Mouse (Mus musculus) forebrain, embryonic 12.5 days (tissue): ENCODE data around the gene Thy1. TPM values are rescaled to one million over a fixed set of nuclear protein-coding genes. Genes with fewer than 3 reads are reported as not detected.

Experiments
- ATAC-seq: fragments of 200-750 bp; cut with Nextera tagmentation; 2 replicates; pipeline ENCODE4 v1.8.0; 2017; ENCODE audit warnings: moderate TSS enrichment; ENCODE audit not compliant: low FRiP score
- H3K27ac ChIP-seq: fragments of 300-500 bp; sonication (generic); 2 replicates; pipeline ENCODE4 v1.5.1; 2016; ENCODE audit warnings: mild to moderate bottlenecking
- H3K27me3 ChIP-seq: fragments of 300-500 bp; sonication (generic); 2 replicates; pipeline ENCODE4 v1.6.1; 2016; ENCODE audit warnings: mild to moderate bottlenecking
- H3K36me3 ChIP-seq: fragments of 300-500 bp; sonication (generic); replicated peaks from 2 replicates; pipeline ENCODE4 v1.6.1; 2016; ENCODE audit warnings: mild to moderate bottlenecking
- H3K4me1 ChIP-seq: fragments of 300-500 bp; sonication (generic); 2 replicates; pipeline ENCODE4 v1.6.1; 2016
- H3K4me2 ChIP-seq: fragments of 300-500 bp; sonication (generic); 2 replicates; pipeline ENCODE4 v1.6.1; 2016; ENCODE audit warnings: mild to moderate bottlenecking, moderate library complexity
- H3K4me3 ChIP-seq: fragments of 300-500 bp; sonication (generic); replicated peaks from 2 replicates; pipeline ENCODE4 v1.5.1; 2016; ENCODE audit warnings: mild to moderate bottlenecking
- H3K9ac ChIP-seq: fragments of 300-500 bp; sonication (generic); 2 replicates; pipeline ENCODE4 v1.6.1; 2016; ENCODE audit warnings: mild to moderate bottlenecking
- H3K9me3 ChIP-seq: fragments of 300-500 bp; sonication (generic); 2 replicates; pipeline ENCODE4 v1.6.1; 2016
- WGBS: fragments of 180-500 bp; shearing (Covaris S2); methylation state at CpG from one replicate; pipeline ENCODE4 v1.1.7; 2016; 5-methylcytosine and 5-hydroxymethylcytosine counted together
- polyA plus RNA-seq: library from polyadenylated mRNA; unstranded; fragments of >200 nt; fragmentation: Nextera tagmentation; extraction: Ambion mirVana; gene quantifications from 2 replicates; pipeline ENCODE4 v1.2.1, GENCODE M21; 2016

Thy1 gene
- polyA plus RNA-seq, 1 experiment from 2014 or later = not detected

- Histone ChIP-seq H3K9me3 (no peaks in the 10 kb centered on the region), H3K9ac (no peak overlapping the region), H3K27ac (no peak overlapping the region), H3K4me1 (no peaks in the 10 kb centered on the region), H3K36me3 (no peaks in the 10 kb centered on the region), H3K4me3 (no peak overlapping the region), H3K4me2 (no peak overlapping the region), H3K27me3 (peaks cover 27% of the 10 kb centered on the region)
- WGBS = 87% methylated on average over 8 of the region's 8 CpGs
- ATAC-seq = no peak
Measured at GRCm38 (mm10) chr9:44049381-44050165, 6.4 kb downstream of the Thy1 start.

- H3K27ac ChIP-seq = no peak overlapping the region
- WGBS = 59% methylated on average over 3 of the region's 3 CpGs
- no peak overlapping the region for H3K9ac ChIP-seq
- no peaks in the 10 kb centered on the region for H3K4me1 ChIP-seq
- H3K9me3 ChIP-seq = 0 out of 2 replicates have a peak, but pooled peaks cover 3% of the 10 kb centered on the region
- no peak for ATAC-seq
- no peaks in the 10 kb centered on the region for H3K27me3 ChIP-seq
- no peak overlapping the region for H3K4me2 ChIP-seq
- no peak overlapping the region for H3K4me3 ChIP-seq
- no peaks in the 10 kb centered on the region for H3K36me3 ChIP-seq
Measured at GRCm38 (mm10) chr9:44052855-44053254, 9.7 kb downstream of the Thy1 start.

- no peaks in the 10 kb centered on the region for H3K36me3 ChIP-seq
- H3K4me3 ChIP-seq = no peak overlapping the region
- 68% methylated on average over 1 of the region's 1 CpGs for WGBS
- H3K4me1 ChIP-seq = no peaks in the 10 kb centered on the region
- H3K27ac ChIP-seq = no peak overlapping the region
- no peak for ATAC-seq
- 0 out of 2 replicates have a peak, but pooled peaks cover 9% of the 10 kb centered on the region for H3K27me3 ChIP-seq
- no peak overlapping the region for H3K4me2 ChIP-seq
- 0 out of 2 replicates have a peak, but pooled peaks cover 3% of the 10 kb centered on the region for H3K9me3 ChIP-seq
- H3K9ac ChIP-seq = no peak overlapping the region
Measured at GRCm38 (mm10) chr9:44053936-44054335, 10.8 kb downstream of the Thy1 start.

- 89% methylated on average over 6 of the region's 6 CpGs for WGBS
- 0 out of 2 replicates have a peak, but pooled peaks cover 3% of the 10 kb centered on the region for H3K9me3 ChIP-seq
- 0 out of 2 replicates have a peak, but pooled peaks cover 16% of the 10 kb centered on the region for H3K27me3 ChIP-seq
- H3K4me3 ChIP-seq = no peak overlapping the region
- ATAC-seq = no peak
- no peaks in the 10 kb centered on the region for H3K36me3 ChIP-seq
- H3K27ac ChIP-seq = no peak overlapping the region
- no peaks in the 10 kb centered on the region for H3K4me1 ChIP-seq
- no peak overlapping the region for H3K9ac ChIP-seq
- no peak overlapping the region for H3K4me2 ChIP-seq
Measured at GRCm38 (mm10) chr9:44058606-44059005, 15.4 kb downstream of the Thy1 start.

- no peak for ATAC-seq
- H3K27ac ChIP-seq = no peak overlapping the region
- H3K4me1 ChIP-seq = peaks cover 14% of the 10 kb centered on the region
- no peak overlapping the region for H3K4me3 ChIP-seq
- WGBS = 42% methylated on average over 1 of the region's 1 CpGs
- no peak overlapping the region for H3K4me2 ChIP-seq
- no peak overlapping the region for H3K9ac ChIP-seq
- peaks cover 6% of the 10 kb centered on the region for H3K27me3 ChIP-seq
- no peaks in the 10 kb centered on the region for H3K36me3 ChIP-seq
- no peaks in the 10 kb centered on the region for H3K9me3 ChIP-seq
Measured at GRCm38 (mm10) chr9:44065177-44065576, 22.0 kb downstream of the Thy1 start.

GRCm38 (mm10) chr9:44066785-44067225, 23.6 kb downstream of the Thy1 start, which contains the start of gene Usp2:
Gene Usp2 (plus strand): TSS chr9:44067021.
- Histone ChIP-seq H3K27me3 (peaks cover 7% of the 10 kb centered on the region), H3K4me1 (peaks cover 30% of the 10 kb centered on the region), H3K4me3 (peak within 1 kb of the TSS; percentile 48), H3K9me3 (no peaks in the 10 kb centered on the region), H3K4me2 (peak within 1 kb of the TSS; percentile 87), H3K27ac (no peak within 1 kb of the TSS), H3K36me3 (no peaks in the 10 kb centered on the region), H3K9ac (peak within 1 kb of the TSS; percentile 45; the same call in 1 of the 2 replicates)
- ATAC-seq = peak; percentile 98
- WGBS = under 1% methylated on average over 38 of the region's 38 CpGs

- peaks cover 7% of the 10 kb centered on the region for H3K27me3 ChIP-seq
- no peak; the same call in 1 of the 2 replicates for ATAC-seq
- WGBS = 8% methylated on average over 15 of the region's 15 CpGs
- H3K9ac ChIP-seq = peak overlapping the region; percentile 45; the same call in 1 of the 2 replicates
- H3K36me3 ChIP-seq = no peaks in the 10 kb centered on the region
- peaks cover 36% of the 10 kb centered on the region for H3K4me1 ChIP-seq
- peak overlapping the region; percentile 48 for H3K4me3 ChIP-seq
- H3K27ac ChIP-seq = no peak overlapping the region
- peak overlapping the region; percentile 87 for H3K4me2 ChIP-seq
- H3K9me3 ChIP-seq = no peaks in the 10 kb centered on the region
Measured at GRCm38 (mm10) chr9:44067241-44067959, 24.2 kb downstream of the Thy1 start.

- no peak for ATAC-seq
- Histone ChIP-seq H3K27ac (no peak overlapping the region), H3K4me1 (peaks cover 42% of the 10 kb centered on the region), H3K4me3 (no peak overlapping the region), H3K9me3 (no peaks in the 10 kb centered on the region), H3K9ac (no peak overlapping the region), H3K4me2 (peak overlapping the region; percentile 87), H3K36me3 (no peaks in the 10 kb centered on the region), H3K27me3 (peaks cover 7% of the 10 kb centered on the region)
- WGBS = 81% methylated on average over 6 of the region's 6 CpGs
Measured at GRCm38 (mm10) chr9:44067960-44068330, 24.8 kb downstream of the Thy1 start.

GRCm38 (mm10) chr9:44069252-44069651, 26.1 kb downstream of the Thy1 start:
- Histone ChIP-seq H3K36me3 (no peaks in the 10 kb centered on the region), H3K27me3 (peaks cover 7% of the 10 kb centered on the region), H3K9me3 (no peaks in the 10 kb centered on the region), H3K27ac (no peak overlapping the region), H3K9ac (no peak overlapping the region), H3K4me2 (no peak overlapping the region), H3K4me3 (no peak overlapping the region), H3K4me1 (peaks cover 50% of the 10 kb centered on the region)
- ATAC-seq = no peak
- 27% methylated on average over 7 of the region's 7 CpGs for WGBS

GRCm38 (mm10) chr9:44070113-44070843, 27.1 kb downstream of the Thy1 start:
- no peak overlapping the region for H3K9ac ChIP-seq
- WGBS = 77% methylated on average over 14 of the region's 14 CpGs
- no peak overlapping the region for H3K4me2 ChIP-seq
- no peak overlapping the region for H3K27ac ChIP-seq
- H3K27me3 ChIP-seq = peaks cover 13% of the 10 kb centered on the region
- H3K9me3 ChIP-seq = no peaks in the 10 kb centered on the region
- no peak for ATAC-seq
- peaks cover 52% of the 10 kb centered on the region for H3K4me1 ChIP-seq
- no peak overlapping the region for H3K4me3 ChIP-seq
- no peaks in the 10 kb centered on the region for H3K36me3 ChIP-seq

- WGBS = 49% methylated on average over 8 of the region's 8 CpGs
- H3K9ac ChIP-seq = no peak overlapping the region; the same call in 1 of the 2 replicates
- H3K9me3 ChIP-seq = no peaks in the 10 kb centered on the region
- no peak overlapping the region for H3K4me3 ChIP-seq
- H3K4me1 ChIP-seq = peaks cover 55% of the 10 kb centered on the region
- no peaks in the 10 kb centered on the region for H3K36me3 ChIP-seq
- peaks cover 16% of the 10 kb centered on the region for H3K27me3 ChIP-seq
- no peak overlapping the region for H3K4me2 ChIP-seq
- no peak for ATAC-seq
- no peak overlapping the region for H3K27ac ChIP-seq
Measured at GRCm38 (mm10) chr9:44070844-44071231, 27.7 kb downstream of the Thy1 start.
